11 mouse cellular contexts compared by ENCODE assay signal in the genomic region with DNA sequence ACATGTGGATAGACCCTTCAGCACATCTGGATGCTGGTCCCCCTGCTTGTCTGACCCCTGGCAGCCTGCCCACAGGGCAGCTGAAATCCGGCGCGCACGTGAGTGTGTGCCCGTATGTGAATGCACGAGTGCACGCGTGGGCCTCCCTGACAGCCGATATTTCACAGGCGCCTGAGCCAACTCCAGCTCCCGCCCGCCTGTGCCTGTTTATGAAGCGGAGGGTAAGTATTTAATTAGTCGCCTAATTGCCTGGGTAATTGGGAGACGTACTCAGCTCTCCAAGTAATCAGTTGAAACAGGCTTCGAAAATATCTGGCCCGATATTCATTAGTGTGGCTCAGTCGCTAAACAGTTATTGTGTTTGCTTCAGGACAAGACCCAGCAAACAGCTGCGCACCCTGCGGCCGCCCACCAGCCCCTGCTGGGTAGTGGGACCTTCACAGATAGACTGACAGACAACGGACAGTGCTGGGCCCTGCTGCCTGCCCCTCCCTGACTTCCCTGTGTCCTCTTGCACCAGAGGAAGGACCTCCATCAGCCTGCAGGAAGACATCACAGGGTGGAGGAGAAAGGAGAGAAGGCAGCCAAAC.
A peak's percentile ranks its signal among the peaks of the same experiment; 100 is the strongest.
DNase-seq lines count a peak whose midpoint lies in the region; ATAC-seq lines count a peak whose summit lies in the region.
"Had no signal": no experiment of that assay in that cellular context is flagged by ENCODE, and none has a peak within 500 bp of the region (broad histone marks: within the 10 kb centered on the region; RNA-seq: fewer than 3 reads in every experiment).

No protein-coding gene starts in this region.

- peak; percentile 33; the same call in 1 of the 2 replicates for ATAC-seq in neural tube, embryonic 12.5 days (ENCODE audit: low FRiP score, low read depth)

- H3K4me3 ChIP-seq in neural tube, embryonic 12.5 days: no peak overlapping the region
- H3K4me3 ChIP-seq: gastrocnemius, adult 2 months; liver, embryonic 15.5 days had no signal

- H3K4me2 ChIP-seq in neural tube, embryonic 12.5 days (replicated peaks): no peak overlapping the region
- H3K4me2 ChIP-seq: liver, embryonic 15.5 days had no signal

- no peak overlapping the region for H3K27ac ChIP-seq in neural tube, embryonic 12.5 days
- H3K27ac ChIP-seq: gastrocnemius, adult 2 months; liver, embryonic 15.5 days had no signal

- peaks cover 18% of the 10 kb centered on the region for H3K27me3 ChIP-seq in neural tube, embryonic 12.5 days (replicated peaks)

- H3K36me3 ChIP-seq in neural tube, embryonic 12.5 days: no peaks in the 10 kb centered on the region
- H3K36me3 ChIP-seq: liver, embryonic 15.5 days had no signal

- WGBS in neural tube, embryonic 12.5 days: 59% methylated on average over 22 of the region's 22 CpGs

- H3K4me1 ChIP-seq in neural tube, embryonic 12.5 days: 0 out of 2 replicates have a peak, but pooled peaks cover 4% of the 10 kb centered on the region
- H3K4me1 ChIP-seq: liver, embryonic 15.5 days had no signal

- DNase-seq in cerebellum, adult 9-11 months: peak; percentile 18
- no peak for DNase-seq in cerebellum, adult 9-10 months
- DNase-seq in neural tube, embryonic 10.5 days (ENCODE audit: extremely low spot score, low spot score): no peak
- DNase-seq in layer of hippocampus, postnatal 10 days (ENCODE audit: low spot score in 2 of 2): peak; percentile 51 to 61
- DNase-seq in right cerebral cortex, postnatal 4 days: peak; percentile 21
- DNase-seq in yolk sac, embryonic 10.5 days (ENCODE audit: low spot score): no peak
- no peak for DNase-seq in thymus, adult 18-20 months
- DNase-seq: heart, postnatal 36 days had no signal

- no peak overlapping the region for H3K9ac ChIP-seq in neural tube, embryonic 12.5 days
- H3K9ac ChIP-seq: liver, embryonic 15.5 days had no signal

- peaks cover 14% of the 10 kb centered on the region for H3K9me3 ChIP-seq in neural tube, embryonic 12.5 days
- H3K9me3 ChIP-seq: liver, embryonic 15.5 days had no signal

Comparison
In these comparisons a context has a peak if more than half of its experiments do, and no peak if none do; other contexts are left out.
1. DNase-seq: peak in cerebellum, adult 9-11 months (single experiment), layer of hippocampus, postnatal 10 days (2 of 2) and right cerebral cortex, postnatal 4 days (single experiment); none in cerebellum, adult 9-10 months (single experiment), neural tube, embryonic 10.5 days (single experiment), yolk sac, embryonic 10.5 days (single experiment) and thymus, adult 18-20 months (0 of 2).